Mouse (Mus musculus): ENCODE measurements around the gene Ak3. TPM values are rescaled to one million over a fixed set of nuclear protein-coding genes. Genes with fewer than 3 reads are reported as not detected.

Ak3 gene
- polyA plus RNA-seq, 1 experiment from 2014 or later, result 75.0 TPM

DNA sequence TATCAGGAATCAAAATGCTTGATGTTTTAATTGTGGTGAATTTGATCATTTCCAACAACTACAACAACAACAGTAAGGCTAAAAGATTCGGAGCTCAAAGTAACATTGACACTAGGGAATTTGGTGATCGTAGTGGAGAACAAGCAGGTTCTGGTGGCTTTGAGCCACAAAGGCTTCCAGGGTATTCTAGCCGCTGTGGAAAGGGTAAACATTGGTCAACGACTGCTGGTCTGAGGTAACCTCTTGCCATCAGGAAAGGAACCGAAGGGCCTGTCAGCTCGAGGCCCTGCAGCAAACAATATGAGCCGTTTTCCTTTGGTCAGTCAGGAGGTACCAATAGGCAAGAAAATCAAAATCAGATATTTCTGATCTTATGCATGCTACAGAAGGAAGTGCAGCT is 65.1 kb downstream of the Ak3 start:
- no peak for ATAC-seq (ENCODE audit: low FRiP score, low read depth)
- Histone ChIP-seq H3K27ac (no peak overlapping the region), H3K9ac (no peak overlapping the region), H3K36me3 (no peaks in the 10 kb centered on the region), H3K27me3 (no peaks in the 10 kb centered on the region), H3K4me1 (no peaks in the 10 kb centered on the region), H3K9me3 (no peaks in the 10 kb centered on the region), H3K4me3 (no peak overlapping the region), H3K4me2 (replicated peaks) (no peak overlapping the region)
- 72% methylated on average over 7 of the region's 7 CpGs for WGBS

DNA sequence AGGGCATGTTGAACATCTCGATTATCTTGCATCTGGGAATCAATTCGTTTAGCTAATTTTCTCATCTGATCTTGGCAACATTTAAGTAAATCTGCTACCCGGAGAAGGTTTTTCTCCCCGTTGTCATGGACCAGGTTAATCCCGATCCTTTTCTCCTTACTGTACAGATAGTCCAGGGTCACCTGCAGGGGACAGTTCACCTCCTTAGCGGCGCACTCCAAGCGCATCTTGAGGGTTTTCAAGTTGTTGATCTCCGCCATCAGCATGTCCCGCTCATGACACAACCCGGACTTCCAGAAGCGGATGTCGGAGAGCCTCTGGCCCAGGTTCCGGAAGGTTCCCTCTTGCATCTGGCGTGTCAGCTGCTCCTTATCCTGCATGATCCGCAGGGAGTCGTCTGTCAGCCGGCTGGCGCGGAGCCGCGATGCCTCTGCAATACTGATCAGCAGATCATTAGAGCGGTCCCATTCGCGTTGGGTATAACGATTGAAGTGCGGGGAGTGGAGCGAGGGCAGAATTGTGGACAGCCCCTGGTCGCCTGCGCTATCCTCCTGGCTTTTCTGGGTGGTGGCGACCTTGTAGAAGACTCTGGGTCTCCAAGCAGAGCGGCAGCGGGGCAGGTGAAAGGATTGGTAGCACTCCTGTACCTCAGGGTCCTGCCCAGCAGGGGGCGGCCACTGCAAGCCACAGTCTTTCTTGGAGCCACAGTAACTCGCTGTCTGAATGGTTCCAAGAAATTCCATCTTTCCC is 72.7 kb downstream of the Ak3 start:
- Histone ChIP-seq H3K4me3 (peak overlapping the region; percentile 41), H3K27me3 (peaks cover 9% of the 10 kb centered on the region), H3K36me3 (no peaks in the 10 kb centered on the region), H3K9ac (peak overlapping the region; percentile 50; the same call in 1 of the 2 replicates), H3K27ac (no peak overlapping the region), H3K4me2 (replicated peaks) (peak overlapping the region; percentile 74), H3K9me3 (no peaks in the 10 kb centered on the region), H3K4me1 (peaks cover 4% of the 10 kb centered on the region; the same call in 1 of the 2 replicates)
- no peak; the same call in 1 of the 2 replicates for ATAC-seq (ENCODE audit: low FRiP score, low read depth)
- 21% methylated on average over 35 of the region's 35 CpGs for WGBS

Other genes with a start within 250 kb of the Ak3 start
- 1.0 and 1.3 TPM in 2 replicates for gene Slc1a1, start 212.9 kb downstream of the Ak3 start, polyA plus RNA-seq (2015; fragmentation: Nextera tagmentation; extraction: Ambion mirVana)
- gene Plpp6, start 84.0 kb downstream of the Ak3 start, polyA plus RNA-seq (2015; fragmentation: Nextera tagmentation; extraction: Ambion mirVana), result 4.9 and 5.8 TPM in 2 replicates
- gene 4430402I18Rik, start 80.2 kb downstream of the Ak3 start, polyA plus RNA-seq (2015; fragmentation: Nextera tagmentation; extraction: Ambion mirVana), result 0.43 and 0.89 TPM in 2 replicates
- 45.0 and 45.2 TPM in 2 replicates for gene Cdc37l1, start 57.6 kb downstream of the Ak3 start, polyA plus RNA-seq (2015; fragmentation: Nextera tagmentation; extraction: Ambion mirVana)
- gene Rcl1, start 53.4 kb upstream of the Ak3 start, polyA plus RNA-seq (2015; fragmentation: Nextera tagmentation; extraction: Ambion mirVana), result 54.7 and 55.3 TPM in 2 replicates
- 8.5 and 9.8 TPM in 2 replicates for gene Jak2, start 203.9 kb upstream of the Ak3 start, polyA plus RNA-seq (2015; fragmentation: Nextera tagmentation; extraction: Ambion mirVana)

All from limb, embryonic 13.5 days (tissue).